Mouse (Mus musculus) midbrain, embryonic 10.5 days (tissue): ENCODE data around the gene Rnf169. TPM values are rescaled to one million over a fixed set of nuclear protein-coding genes. Genes with fewer than 3 reads are reported as not detected.

ENCODE experiments used
- DNase-seq: peaks from one replicate; pipeline ENCODE4 v3.0.0-alpha.2; 2017; ENCODE audit warnings: low spot score
- H3K27ac ChIP-seq: fragments of 300-500 bp; sonication (generic); replicated peaks from 2 replicates; pipeline ENCODE4 v1.5.1; 2016; ENCODE audit warnings: mild to moderate bottlenecking
- H3K27me3 ChIP-seq: fragments of 300-500 bp; sonication (generic); 2 replicates; pipeline ENCODE4 v1.6.1; 2016; ENCODE audit warnings: low read depth, mild to moderate bottlenecking; ENCODE audit not compliant: poor library complexity, severe bottlenecking
- H3K36me3 ChIP-seq: fragments of 300-500 bp; sonication (generic); 2 replicates; pipeline ENCODE4 v1.6.1; 2016; ENCODE audit warnings: mild to moderate bottlenecking, moderate library complexity
- H3K4me1 ChIP-seq: fragments of 300-500 bp; sonication (generic); 2 replicates; pipeline ENCODE4 v1.6.1; 2016
- H3K4me3 ChIP-seq: fragments of 300-500 bp; sonication (generic); 2 replicates; pipeline ENCODE4 v1.5.1; 2016; ENCODE audit warnings: mild to moderate bottlenecking, moderate library complexity
- H3K9me3 ChIP-seq: fragments of 300-500 bp; sonication (generic); replicated peaks from 2 replicates; pipeline ENCODE4 v1.6.1; 2016; ENCODE audit warnings: mild to moderate bottlenecking
- WGBS: fragments of 180-500 bp; shearing (Covaris S2); methylation state at CpG from one replicate; pipeline ENCODE4 v1.1.7; 2016; 5-methylcytosine and 5-hydroxymethylcytosine counted together
- polyA plus RNA-seq: library from polyadenylated mRNA; unstranded; fragments of >200 nt; fragmentation: Nextera tagmentation; extraction: Ambion mirVana; gene quantifications from 2 replicates; pipeline ENCODE4 v1.2.1, GENCODE M21; 2016

Gene Rnf169
- polyA plus RNA-seq: 4.0 and 4.5 TPM in 2 replicates

GRCm38 (mm10) chr7:99980132-99980591 is at the start of gene Rnf169:
Gene Rnf169 (minus strand): TSS chr7:99980448.
- Histone ChIP-seq H3K27me3 (no peaks in the 10 kb centered on the region), H3K9me3 (peaks cover 5% of the 10 kb centered on the region), H3K4me3 (peak within 1 kb of the TSS; percentile 97), H3K36me3 (peaks cover 12% of the 10 kb centered on the region), H3K4me1 (peaks cover 27% of the 10 kb centered on the region), H3K27ac (peak within 1 kb of the TSS; percentile 99)
- under 1% methylated on average over 55 of the region's 55 CpGs for WGBS
- DNase-seq: peak; percentile 92

GRCm38 (mm10) chr7:100029307-100029706 is 49.1 kb upstream of the Rnf169 start:
- 35% methylated on average over 3 of the region's 3 CpGs for WGBS
- Histone ChIP-seq H3K36me3 (no peaks in the 10 kb centered on the region), H3K27ac (no peak overlapping the region), H3K9me3 (no peaks in the 10 kb centered on the region), H3K27me3 (no peaks in the 10 kb centered on the region), H3K4me1 (no peaks in the 10 kb centered on the region), H3K4me3 (no peak overlapping the region)
- peak; percentile 29 for DNase-seq

- 72% methylated on average over 5 of the region's 5 CpGs for WGBS
Observed at GRCm38 (mm10) chr7:100027353-100027752, 47.1 kb upstream of the Rnf169 start.

GRCm38 (mm10) chr7:100017056-100017455 is 36.8 kb upstream of the Rnf169 start:
- no peaks in the 10 kb centered on the region for H3K9me3 ChIP-seq
- 0 out of 2 replicates have a peak, but pooled peaks cover 2% of the 10 kb centered on the region for H3K4me1 ChIP-seq
- no peak overlapping the region for H3K4me3 ChIP-seq
- no peak for DNase-seq
- H3K27me3 ChIP-seq: no peaks in the 10 kb centered on the region; the same call in 1 of the 2 replicates
- 92% methylated on average over 8 of the region's 8 CpGs for WGBS
- no peak overlapping the region for H3K27ac ChIP-seq
- no peaks in the 10 kb centered on the region for H3K36me3 ChIP-seq

More at GRCm38 (mm10) chr7:100027353-100027752, 47.1 kb upstream of the Rnf169 start:
- H3K27ac ChIP-seq: no peak overlapping the region
- H3K4me3 ChIP-seq: no peak overlapping the region
- no peaks in the 10 kb centered on the region for H3K36me3 ChIP-seq
- no peaks in the 10 kb centered on the region for H3K4me1 ChIP-seq
- no peaks in the 10 kb centered on the region for H3K27me3 ChIP-seq
- DNase-seq: no peak
- H3K9me3 ChIP-seq: no peaks in the 10 kb centered on the region

- Histone ChIP-seq H3K9me3 (no peaks in the 10 kb centered on the region), H3K36me3 (no peaks in the 10 kb centered on the region), H3K4me3 (no peak overlapping the region), H3K4me1 (peaks cover 17% of the 10 kb centered on the region; the same call in 1 of the 2 replicates), H3K27me3 (peaks cover 15% of the 10 kb centered on the region), H3K27ac (0 out of 2 replicates have a peak overlapping the region, but pooled peaks have one; percentile 6)
- WGBS: 70% methylated on average over 8 of the region's 8 CpGs
- no peak for DNase-seq
Observed at GRCm38 (mm10) chr7:100014123-100014600, 33.9 kb upstream of the Rnf169 start.

- H3K27me3 ChIP-seq: peaks cover 31% of the 10 kb centered on the region
- H3K27ac ChIP-seq: no peak overlapping the region
- no peak for DNase-seq
- no peaks in the 10 kb centered on the region for H3K36me3 ChIP-seq
- H3K4me3 ChIP-seq: no peak overlapping the region
- WGBS: 45% methylated on average over 6 of the region's 6 CpGs
- no peaks in the 10 kb centered on the region for H3K9me3 ChIP-seq
- H3K4me1 ChIP-seq: peaks cover 17% of the 10 kb centered on the region; the same call in 1 of the 2 replicates
Observed at GRCm38 (mm10) chr7:100012515-100012914, 32.3 kb upstream of the Rnf169 start.

- Histone ChIP-seq H3K4me1 (peaks cover 17% of the 10 kb centered on the region; the same call in 1 of the 2 replicates), H3K36me3 (no peaks in the 10 kb centered on the region), H3K27me3 (peaks cover 36% of the 10 kb centered on the region), H3K27ac (no peak overlapping the region), H3K4me3 (no peak overlapping the region), H3K9me3 (no peaks in the 10 kb centered on the region)
- no peak for DNase-seq
- 67% methylated on average over 8 of the region's 8 CpGs for WGBS
Observed at GRCm38 (mm10) chr7:100012085-100012484, 31.8 kb upstream of the Rnf169 start.

GRCm38 (mm10) chr7:100010711-100011110 is 30.5 kb upstream of the Rnf169 start:
- Histone ChIP-seq H3K27ac (no peak overlapping the region), H3K4me1 (peaks cover 27% of the 10 kb centered on the region), H3K9me3 (no peaks in the 10 kb centered on the region), H3K4me3 (no peak overlapping the region), H3K36me3 (no peaks in the 10 kb centered on the region), H3K27me3 (peaks cover 49% of the 10 kb centered on the region)
- no peak for DNase-seq
- WGBS: 62% methylated on average over 5 of the region's 5 CpGs

GRCm38 (mm10) chr7:100009640-100010039 is 29.4 kb upstream of the Rnf169 start:
- no peaks in the 10 kb centered on the region for H3K36me3 ChIP-seq
- H3K9me3 ChIP-seq: no peaks in the 10 kb centered on the region
- peaks cover 33% of the 10 kb centered on the region for H3K4me1 ChIP-seq
- no peak overlapping the region for H3K27ac ChIP-seq
- DNase-seq: peak; percentile 77
- peaks cover 60% of the 10 kb centered on the region for H3K27me3 ChIP-seq
- no peak overlapping the region for H3K4me3 ChIP-seq
- WGBS: 15% methylated on average over 11 of the region's 11 CpGs

GRCm38 (mm10) chr7:100008765-100009164 is 28.5 kb upstream of the Rnf169 start:
- no peak for DNase-seq
- WGBS: 92% methylated on average over 4 of the region's 4 CpGs
- Histone ChIP-seq H3K27ac (no peak overlapping the region), H3K27me3 (peaks cover 69% of the 10 kb centered on the region), H3K4me3 (no peak overlapping the region), H3K36me3 (no peaks in the 10 kb centered on the region), H3K9me3 (no peaks in the 10 kb centered on the region), H3K4me1 (peaks cover 33% of the 10 kb centered on the region)

GRCm38 (mm10) chr7:100006411-100006810 is 26.2 kb upstream of the Rnf169 start:
- DNase-seq: peak; percentile 24
- WGBS: 6% methylated on average over 11 of the region's 11 CpGs
- H3K36me3 ChIP-seq: no peaks in the 10 kb centered on the region
- H3K9me3 ChIP-seq: no peaks in the 10 kb centered on the region
- H3K4me3 ChIP-seq: peak overlapping the region; percentile 65
- H3K4me1 ChIP-seq: peaks cover 28% of the 10 kb centered on the region
- H3K27ac ChIP-seq: no peak overlapping the region
- peaks cover 81% of the 10 kb centered on the region for H3K27me3 ChIP-seq

GRCm38 (mm10) chr7:100005790-100006189 is 25.5 kb upstream of the Rnf169 start, which contains the start of gene Chrdl2:
Gene Chrdl2 (plus strand): TSS chr7:100006172.
- Histone ChIP-seq H3K4me3 (peak within 1 kb of the TSS; percentile 65), H3K9me3 (no peaks in the 10 kb centered on the region), H3K4me1 (peaks cover 25% of the 10 kb centered on the region), H3K27me3 (peaks cover 81% of the 10 kb centered on the region), H3K36me3 (no peaks in the 10 kb centered on the region), H3K27ac (peak within 1 kb of the TSS; percentile 74)
- peak; percentile 61 for DNase-seq
- WGBS: under 1% methylated on average over 44 of the region's 44 CpGs

GRCm38 (mm10) chr7:100003781-100004180 is 23.5 kb upstream of the Rnf169 start:
- peaks cover 62% of the 10 kb centered on the region for H3K27me3 ChIP-seq
- H3K4me1 ChIP-seq: peaks cover 16% of the 10 kb centered on the region
- H3K9me3 ChIP-seq: no peaks in the 10 kb centered on the region
- H3K4me3 ChIP-seq: no peak overlapping the region
- DNase-seq: no peak
- no peak overlapping the region for H3K27ac ChIP-seq
- WGBS: 60% methylated on average over 9 of the region's 9 CpGs
- H3K36me3 ChIP-seq: no peaks in the 10 kb centered on the region
